Mouse (Mus musculus) kidney, adult 2 months (tissue): ENCODE measurements around the gene Slc25a23.

ENCODE experiments used
- CTCF ChIP-seq: fragments of 200-500 bp; conservative IDR thresholded peaks from 2 replicates; pipeline ENCODE4 v1.5.1; 2011; ENCODE audit warnings: low read depth, mild to moderate bottlenecking, control low read depth, low read length, moderate library complexity, mixed read lengths; ENCODE audit not compliant: insufficient read depth, insufficient read length
- POLR2A ChIP-seq: fragments of 200-500 bp; IDR thresholded peaks from one replicate; pipeline ENCODE4 v1.6.1; 2011; ENCODE audit warnings: low read depth, low read length, control low read depth

GRCm38 (mm10) chr17:56999414-56999813, 60.2 kb downstream of the Slc25a23 start:
- TF ChIP-seq CTCF (no peak), POLR2A (no peak)
